Mouse (Mus musculus) lung, adult 18-20 months (tissue): ENCODE data around the gene Mark1.

ENCODE experiments used
- DNase-seq, 2 experiments: peaks; one replicate each; pipeline ENCODE4 v3.0.0; 2022; ENCODE audit warnings: mixed read lengths in 2 of 2

Gene Mark1

DNA sequence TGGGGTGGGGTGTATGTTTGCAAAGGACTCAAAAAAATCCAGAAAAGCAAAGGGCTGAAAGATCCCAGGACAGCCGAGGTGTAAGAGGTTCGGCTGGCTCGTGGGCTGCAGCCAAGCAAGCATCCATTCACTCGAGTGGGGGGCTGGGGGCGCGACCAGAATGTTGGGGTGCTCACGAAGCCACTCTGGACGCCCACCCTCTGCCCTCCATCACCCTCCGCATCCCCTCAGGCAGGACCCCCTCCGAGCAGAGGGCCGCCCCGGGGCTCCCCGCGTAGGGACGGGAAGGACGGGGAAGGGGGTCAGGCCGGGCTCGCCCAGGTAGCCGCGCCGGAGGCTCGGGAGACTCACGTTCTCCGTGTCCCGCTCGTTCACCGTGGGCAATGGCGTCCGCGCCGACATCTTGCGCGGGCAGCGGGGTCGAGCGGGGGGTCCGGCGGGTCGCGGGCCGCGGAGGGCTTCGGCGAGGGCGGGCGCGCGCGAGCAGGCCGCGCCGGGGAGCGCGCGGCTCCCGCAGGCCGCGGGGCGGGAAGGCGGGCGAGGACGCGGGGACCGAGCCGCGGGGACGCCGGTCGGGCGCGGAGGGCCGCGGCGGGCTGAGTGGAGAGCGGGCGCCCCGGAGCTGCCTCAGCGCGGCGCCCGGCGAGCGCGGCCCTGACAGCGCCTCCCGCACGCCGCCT lies at the start of gene Mark1:
TSS of gene Mark1 (minus strand) at position 500 of the 680 bp plus-strand sequence.
- DNase-seq: peak in 1 of 2 experiments; percentile 3

DNA sequence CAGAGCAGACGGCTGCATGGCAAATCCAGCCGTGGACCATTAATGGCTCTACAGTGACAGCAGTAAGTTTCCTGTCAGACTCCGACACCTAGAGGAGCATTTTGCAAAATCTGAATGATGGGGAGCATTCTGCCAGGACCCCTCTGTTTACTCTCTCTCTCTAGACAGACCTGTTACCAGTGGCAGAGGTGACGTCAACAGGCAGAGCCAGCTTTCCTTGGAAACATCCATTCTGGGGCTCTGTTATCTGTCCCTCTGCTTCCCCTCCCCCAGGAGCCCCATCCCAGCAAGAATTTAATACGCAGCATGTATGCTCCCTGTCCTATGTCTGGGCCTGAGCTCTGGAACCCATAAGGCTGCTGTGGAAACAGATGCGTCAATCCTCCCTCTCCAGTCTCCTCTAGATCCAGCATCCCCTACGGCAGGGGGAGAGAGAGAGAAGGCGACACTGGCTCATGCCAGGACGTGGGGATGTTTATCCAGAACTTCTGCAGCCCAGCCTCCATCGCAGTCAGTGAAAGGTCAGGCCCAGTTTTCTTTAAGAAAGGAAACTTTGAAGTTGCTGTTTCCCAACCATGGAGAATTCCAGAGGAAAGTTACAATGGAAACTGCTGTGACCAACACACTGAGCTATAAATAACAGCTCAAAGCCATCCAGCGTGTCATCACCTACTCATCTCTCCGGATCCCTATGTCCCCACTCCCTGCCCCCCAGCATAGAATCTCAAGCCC lies 48.3 kb upstream of the Mark1 start:
- no peak for DNase-seq

DNA sequence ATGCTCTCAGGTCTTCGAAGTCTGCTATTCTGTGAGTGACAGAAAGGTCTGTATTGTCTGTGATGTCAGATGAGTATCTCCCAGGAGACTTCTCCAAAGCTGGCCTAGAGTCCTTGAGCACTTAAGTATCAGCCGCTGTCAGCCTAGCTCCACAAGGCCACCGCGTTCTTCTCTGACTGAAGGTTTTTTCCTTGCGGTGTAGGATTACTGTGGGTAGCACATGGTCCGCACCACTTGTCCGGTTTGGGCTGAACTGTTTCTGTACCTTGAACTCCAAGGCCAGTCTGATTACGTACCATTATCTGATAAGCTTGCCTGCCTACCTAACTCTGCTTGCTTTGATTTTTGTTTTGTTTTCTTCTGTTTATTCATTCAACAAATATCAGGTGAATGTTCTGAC lies 47.1 kb upstream of the Mark1 start:
- DNase-seq: no peak

DNA sequence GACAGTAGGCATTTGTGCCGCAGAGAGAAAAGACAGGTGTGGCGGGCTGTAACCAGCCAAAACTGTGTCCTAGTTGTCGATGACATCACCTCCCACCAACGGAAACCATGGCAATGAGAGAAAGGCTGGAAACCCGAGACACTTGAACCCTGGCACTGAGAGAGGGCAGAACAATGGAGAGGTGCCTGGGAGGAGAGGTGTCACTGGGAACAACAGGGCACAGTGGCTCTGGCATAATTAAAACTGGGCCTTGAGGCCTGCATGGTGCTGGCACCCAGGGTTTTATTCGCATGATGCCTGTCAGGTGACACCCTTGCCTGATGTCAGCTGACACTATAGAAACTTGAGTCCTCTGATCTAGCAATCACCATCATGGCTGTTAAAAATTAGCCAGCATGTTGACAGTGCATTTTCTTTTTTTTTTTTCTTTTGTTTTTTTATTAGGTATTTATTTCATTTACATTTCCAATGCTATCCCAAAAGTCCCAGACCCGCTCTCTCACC lies 38.9 kb upstream of the Mark1 start:
- no peak for DNase-seq

DNA sequence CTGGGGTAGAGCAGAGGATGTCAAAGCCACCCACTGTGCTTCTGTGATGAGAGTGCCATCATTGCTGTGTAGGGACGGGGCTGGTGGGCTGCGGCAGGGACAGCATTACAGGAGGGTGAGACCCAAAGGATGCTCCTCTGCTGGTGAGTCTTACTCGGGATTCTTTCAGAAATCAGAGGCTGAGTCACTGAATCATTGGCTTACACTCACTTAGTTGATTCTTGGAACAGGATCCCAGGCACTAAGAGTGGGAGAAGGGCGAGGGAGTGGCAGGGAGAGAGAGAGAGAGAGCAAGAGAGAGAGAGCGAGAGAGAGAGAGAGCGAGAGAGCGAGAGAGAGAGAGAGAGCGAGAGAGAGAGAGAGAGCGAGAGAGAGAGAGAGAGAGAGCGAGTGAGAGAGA lies 31.2 kb upstream of the Mark1 start:
- DNase-seq: no peak

DNA sequence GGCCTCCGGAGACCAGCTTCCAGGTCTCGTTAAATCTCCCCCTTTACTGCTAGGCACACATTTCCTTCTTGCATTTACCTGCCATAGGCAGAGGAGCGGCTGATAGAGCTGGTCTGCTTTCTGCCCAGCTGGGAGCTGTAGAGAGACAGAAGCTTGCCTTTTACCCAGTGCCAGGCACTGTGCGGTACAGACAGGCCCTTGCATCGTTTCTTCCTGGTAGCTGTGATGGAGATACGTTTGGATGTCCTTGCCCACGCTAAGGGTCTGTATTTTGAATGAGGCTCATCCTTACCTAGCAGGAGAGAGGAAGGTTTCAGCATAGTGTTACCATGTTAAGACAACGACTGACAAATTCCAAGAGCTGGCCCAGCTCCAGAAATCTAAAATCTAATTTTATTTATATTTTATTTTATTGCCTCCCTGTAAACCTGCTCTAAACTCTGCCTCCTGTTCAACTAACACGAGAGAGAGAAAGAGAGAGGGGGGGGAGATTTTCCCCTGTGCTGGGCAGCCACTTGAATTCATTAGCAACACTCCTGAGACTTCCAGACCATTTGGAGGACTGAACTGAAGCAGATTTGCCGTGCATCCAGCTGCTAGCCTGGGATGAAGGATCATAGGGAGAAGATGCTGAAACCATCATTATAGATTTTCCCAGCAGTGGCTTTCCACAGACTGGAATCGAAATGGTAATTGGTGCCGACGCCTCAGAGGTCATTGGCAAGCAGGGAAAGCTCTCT lies 21.2 kb upstream of the Mark1 start:
- DNase-seq: no peak

DNA sequence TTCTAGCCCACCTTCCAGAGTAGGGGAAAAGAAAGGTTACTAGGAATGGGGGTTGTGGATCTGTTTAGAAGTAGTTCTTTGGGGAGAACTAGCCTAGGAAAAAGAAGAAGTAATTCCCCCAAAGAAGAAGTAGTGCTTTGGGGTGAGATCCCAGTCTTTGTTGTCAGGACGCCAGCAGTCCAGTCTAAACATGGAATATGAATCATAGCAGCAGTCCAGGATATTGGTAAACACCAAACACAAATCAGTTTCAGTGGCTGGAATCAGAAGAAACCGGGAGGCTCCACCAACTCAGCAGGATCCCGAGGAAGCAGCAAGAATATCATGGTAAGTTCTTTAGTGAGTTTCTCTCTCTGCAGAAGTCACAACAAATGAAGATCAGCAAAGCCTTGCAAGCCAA lies 13.2 kb upstream of the Mark1 start:
- no peak for DNase-seq

DNA sequence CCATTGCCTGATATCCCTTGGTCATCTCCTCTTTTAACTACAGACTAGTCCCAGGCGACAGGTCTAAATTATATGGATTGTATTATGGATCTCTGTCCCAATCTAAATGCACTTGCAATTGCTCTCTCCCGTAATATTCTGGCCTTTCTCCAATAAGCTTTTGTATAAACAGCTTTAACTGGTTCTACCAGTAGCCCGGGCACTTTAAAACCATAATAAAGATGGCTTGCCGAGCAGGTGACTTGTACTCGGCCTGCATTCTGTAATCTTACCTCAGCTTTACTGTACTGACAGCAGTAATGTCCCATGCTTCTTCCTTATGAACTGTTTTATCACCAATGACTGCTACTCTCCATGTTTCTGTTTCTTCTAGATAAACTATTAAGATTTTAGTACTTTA lies 7.7 kb upstream of the Mark1 start:
- peak in 1 of 2 experiments; percentile 23 for DNase-seq

DNA sequence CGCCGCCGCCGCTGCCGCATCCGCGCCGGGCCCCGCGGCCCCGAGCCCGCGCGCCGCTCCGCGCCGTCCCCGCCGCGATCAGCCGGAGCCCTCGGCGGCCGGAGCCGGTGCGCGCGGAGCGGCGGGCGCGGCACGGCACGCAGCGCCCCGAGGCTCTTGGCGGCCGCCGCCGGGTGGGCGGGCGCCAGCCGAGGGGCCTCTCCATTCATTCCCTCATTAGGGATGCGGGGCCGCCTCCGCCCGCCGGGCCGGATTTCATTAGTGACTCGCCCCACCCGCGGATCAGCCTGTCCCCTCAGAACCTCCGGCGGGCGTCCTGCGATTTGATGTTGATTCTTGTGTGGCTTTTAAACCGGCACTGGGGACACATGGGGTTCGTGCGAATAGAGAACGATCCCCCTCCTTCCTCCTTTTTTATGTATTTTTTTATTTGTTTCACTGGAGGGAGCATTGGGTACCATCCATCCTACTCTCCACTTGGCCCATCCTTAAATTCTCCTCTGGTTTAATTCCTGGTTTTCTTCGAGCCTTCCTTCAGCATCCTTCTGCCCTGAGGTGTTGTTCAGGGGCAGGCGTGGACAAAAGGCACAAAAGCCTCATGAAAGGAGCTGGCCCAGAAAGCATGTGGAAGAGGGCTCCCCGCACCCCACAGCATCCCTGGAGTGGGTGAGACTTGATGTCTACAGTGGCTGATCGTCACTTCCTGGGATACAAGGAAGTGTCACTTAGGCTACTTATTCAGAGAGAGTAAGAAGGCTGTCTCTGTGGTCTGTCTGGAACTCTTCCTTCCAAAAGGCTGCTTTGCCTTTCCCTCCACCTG lies 620 bp upstream of the Mark1 start:
- peak in 1 of 2 experiments; percentile 10 for DNase-seq

DNA sequence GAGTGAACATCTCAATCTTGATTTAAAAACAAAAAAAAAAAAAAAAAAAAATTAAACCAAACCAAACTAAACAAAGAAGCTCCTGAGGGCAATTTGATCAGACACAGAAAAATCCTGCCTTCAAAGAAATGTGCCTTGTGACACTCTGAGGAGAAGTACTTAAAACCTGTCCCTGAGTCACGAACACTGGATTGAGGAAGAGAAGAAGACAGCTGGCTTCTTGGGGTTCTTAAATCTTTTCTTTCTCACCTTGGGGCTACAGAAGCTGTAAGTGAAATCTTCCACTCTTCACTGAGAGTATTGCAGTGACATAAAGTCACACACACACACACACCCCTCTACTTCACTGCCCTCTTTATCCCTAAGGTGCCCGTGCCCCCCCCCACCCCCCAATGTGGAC lies 739 bp downstream of the Mark1 start:
- DNase-seq: no peak

DNA sequence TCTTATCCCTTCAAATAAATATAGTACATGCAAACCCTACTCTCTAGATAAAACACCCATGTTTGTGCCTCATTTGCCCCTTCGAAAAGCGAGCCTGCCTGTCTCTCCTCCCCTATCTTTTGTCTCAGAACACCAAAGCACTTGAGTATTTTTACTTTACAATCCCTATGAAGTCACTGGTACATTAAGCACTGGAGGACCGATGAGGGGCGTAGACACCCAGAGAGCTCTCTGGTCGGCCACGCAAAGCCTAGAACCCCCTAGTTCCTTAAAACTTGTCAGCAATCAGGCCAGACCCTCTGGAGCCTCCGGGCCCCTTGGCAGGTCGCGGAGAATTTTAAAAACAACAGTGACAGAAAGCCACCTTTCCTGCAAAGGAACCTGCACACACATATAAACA lies 1.2 kb downstream of the Mark1 start:
- DNase-seq: no peak

DNA sequence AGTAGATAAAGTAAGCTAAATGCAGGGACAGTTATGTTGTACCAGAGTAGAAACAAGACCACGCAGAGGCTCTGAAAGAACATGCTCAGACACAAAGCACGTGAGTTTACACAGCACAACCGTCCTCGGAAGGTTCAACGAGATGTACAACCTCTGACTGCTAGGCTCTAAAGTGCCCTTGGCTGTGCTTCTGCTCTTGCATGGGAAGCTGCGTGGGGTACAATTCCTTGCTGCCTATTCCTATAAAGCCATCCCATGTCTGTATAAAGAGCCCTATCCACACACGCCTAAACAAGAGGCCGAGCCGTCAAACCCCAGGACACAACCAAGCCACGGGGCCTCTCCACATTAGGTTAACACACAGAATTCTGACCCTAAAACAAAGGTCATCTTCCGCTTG lies 1.9 kb downstream of the Mark1 start:
- no peak for DNase-seq

DNA sequence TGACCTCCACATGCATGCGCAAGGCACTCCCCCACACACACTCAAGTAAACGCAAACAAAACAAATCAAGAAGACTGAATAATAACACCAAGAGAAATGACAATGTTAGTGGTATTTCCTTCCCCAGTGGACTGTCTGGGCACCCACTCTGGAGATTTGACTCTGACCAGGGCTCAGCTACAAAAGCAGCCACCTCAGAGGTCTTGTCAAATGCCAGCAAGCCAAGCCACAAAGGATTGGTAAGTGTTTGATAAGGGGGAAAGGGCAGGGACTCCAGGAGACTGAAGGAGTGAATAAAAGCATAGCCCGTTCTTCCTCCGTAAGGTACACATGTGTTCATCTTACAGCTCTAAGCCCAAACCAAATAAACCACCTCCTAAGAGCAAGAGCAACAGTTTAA lies 4.0 kb downstream of the Mark1 start:
- DNase-seq: peak in 1 of 2 experiments; percentile 15

DNA sequence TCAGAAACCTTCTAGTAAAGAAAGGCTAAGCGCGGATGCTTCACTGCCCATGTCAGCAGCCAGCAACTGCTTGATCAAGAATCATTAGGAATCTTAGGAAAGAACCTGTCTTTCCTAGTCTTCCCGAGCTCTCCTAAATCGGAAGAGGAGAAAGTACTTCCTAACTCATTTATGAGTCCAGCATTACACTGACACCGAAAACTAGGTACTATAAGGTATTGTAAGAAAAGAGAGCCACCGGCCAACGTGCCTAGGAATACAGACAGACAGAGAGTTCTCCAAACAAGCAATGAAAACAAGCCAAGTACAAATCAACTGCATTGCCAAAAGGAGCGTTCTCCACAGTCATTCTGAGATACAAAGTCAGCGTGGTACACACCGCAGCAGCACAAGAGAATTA lies 8.2 kb downstream of the Mark1 start:
- DNase-seq: no peak

DNA sequence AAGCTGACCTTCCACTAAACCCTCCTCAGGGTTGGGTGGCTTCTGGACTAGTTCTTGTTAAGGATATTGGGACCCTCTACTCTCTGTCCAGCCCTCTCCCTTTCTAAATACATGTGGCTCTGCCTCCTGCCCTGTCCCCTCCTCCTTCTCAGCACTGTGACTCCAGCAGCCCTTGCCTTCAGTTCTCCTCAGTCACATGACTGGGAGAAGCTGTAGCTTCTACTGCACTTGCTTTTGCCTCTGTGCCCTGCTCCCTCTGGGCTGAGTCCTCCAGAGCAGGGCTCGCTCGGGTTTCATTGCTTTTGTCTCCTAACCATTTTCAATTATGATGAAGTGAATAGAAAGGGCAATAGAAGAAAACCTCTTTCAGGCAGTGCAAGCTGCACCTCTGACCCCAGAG lies 12.6 kb downstream of the Mark1 start:
- no peak for DNase-seq

DNA sequence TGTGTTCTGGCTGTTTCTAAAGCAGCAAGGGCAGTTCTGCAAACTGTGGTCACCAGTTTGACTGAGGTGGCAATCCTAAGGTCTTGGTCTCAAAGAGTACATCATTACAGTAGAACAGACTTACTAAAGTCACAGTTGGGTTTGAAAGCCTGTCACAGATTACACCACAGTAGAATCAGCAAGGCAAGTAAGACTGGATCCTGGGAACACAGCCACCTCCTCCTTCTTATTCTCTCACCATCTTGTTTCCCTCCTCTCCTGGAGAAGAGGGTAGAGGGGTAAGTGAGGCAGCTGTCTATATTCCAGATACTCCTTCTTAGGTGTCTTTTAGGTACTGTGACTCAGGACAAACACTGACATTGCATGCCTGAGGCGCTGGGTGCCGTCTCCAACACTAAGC lies 14.6 kb downstream of the Mark1 start:
- DNase-seq: no peak

DNA sequence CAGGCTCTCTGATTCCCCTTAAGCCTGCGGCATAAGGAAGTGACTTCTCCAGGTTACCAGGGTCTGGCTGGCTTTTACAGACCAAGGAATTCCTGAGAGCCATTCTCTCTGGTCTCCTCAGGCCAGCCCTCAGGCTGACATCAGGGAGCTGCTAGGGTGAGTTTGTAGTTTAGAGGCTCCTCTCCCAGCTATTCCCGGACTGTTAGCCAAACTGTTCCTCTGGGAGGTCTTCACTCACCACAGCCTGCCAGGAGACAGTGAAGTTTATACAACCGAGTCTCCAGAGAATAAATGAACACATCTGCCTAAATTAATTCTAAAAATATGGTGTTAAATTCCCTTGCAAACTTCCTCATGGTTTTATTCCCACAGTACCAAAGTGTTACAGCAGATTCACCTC lies 15.6 kb downstream of the Mark1 start:
- no peak for DNase-seq

DNA sequence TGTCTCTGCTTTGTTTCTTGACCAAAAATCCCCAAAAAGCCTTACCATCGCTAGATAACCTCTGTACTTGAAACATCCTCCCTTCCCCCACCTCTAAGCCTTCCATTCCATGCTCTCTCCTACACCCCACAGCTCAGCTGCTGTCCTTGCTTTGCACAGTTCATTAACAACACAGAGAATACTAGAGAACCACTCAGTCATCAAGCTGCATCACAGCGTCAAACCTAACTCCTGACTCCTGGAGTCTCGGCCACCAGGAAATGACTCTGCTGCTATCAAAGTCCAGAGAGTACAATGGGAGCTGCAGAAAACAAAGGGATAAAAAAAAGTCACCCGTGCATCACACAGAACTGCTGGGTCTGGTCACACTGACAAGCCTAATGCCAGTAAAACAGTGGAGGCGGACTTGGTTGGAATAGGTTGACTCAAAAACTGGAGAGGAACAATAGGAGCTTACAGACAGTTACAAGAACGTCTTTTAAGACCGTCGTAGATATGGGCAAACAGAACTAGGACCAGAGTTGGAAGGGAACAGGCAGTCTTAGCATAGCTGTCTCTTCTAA lies 27.1 kb downstream of the Mark1 start:
- DNase-seq: no peak

DNA sequence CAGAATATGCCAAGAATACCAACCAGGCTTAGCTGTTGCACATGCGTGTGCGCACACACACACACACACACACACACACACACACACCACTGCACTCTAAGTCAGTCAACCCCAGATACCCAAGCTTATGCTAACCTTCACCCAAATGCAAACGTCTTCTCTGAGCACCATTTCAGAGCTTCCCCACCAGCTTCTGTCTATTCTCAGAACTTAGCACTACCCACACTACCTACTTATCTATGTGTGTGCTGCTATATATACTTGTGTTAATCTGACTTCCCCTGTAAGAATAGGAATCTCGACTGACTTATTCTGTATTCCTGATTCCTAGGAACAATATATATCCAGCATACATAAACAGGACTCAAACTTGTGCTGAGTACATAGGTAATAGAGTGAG lies 30.0 kb downstream of the Mark1 start:
- no peak for DNase-seq

DNA sequence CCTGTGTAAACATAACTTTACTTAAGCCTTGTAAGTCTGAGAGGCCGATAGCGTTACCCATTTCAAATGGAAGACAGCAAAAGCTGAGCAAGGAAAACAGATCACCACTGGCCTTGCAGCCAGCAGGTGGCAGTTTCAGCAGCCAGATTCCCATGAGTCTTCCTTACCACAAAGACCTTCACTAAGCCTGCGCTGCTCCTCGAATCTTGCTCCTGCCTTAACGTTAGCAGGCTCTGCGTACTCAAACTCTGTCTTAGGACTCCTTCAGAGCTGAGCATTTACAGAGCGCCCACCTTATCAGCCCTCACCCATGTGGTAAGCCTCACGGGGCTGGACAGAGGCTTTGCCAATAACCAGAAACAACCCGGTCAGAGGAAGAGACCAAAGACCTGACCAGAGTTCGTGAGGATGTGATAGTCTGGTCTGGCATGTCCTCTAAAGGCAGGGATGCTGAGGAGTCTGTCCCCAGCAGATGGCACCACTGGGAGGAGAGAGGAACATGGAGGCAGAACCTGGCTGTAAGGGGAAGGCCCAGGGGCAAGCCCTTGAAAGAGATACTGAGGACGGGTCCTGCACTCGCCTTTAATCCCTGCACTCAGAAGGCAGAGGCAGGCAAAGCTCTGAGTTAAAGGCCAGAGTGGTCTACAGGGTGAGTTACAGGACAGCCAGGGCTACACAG lies 33.5 kb downstream of the Mark1 start:
- peak; percentile 19 to 26 for DNase-seq

DNA sequence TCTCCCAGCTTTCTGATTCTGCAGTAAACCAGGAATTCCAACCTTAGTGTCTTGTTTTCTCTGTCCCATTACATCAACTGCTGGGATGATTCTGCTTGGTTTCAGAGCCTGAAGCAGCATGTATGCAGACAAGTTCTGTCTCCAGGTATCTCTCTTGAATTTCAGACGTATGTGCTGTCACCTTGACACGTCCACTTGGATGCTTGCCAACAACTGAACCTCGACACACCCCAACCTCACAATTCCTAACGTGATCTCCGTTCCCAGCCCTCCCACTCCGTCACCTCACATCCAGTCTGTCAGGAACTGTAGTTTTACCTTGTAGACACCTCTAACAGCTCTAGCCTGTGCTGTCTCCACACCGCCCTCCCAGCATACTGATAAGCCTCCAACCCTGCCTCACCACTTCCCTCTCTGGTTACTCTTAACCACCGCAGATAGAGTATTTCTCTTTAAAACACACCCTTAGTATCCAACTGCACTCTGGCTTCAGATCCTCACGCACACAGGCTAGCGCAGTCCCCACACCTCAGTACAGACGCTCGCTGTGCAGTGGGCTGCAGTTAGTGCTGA lies 36.2 kb downstream of the Mark1 start:
- DNase-seq: no peak

DNA sequence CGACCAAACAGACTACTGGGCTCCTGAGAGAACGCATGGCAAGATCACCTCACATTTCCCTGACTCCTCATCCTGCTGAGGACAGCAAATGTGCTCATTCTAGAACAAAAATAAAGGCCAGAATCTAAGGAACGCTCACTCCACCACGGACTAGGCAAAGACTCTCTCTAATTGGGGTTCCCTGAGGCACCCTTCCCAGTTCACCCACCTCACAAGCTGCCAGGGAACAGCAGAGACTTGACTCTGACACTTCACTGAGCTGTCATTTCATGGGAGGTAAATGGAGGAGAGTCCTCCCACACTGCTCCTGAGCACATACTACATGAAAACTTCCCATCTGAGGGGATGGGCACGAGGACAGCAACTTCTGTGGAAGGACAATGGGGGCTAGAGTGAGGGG lies 37.5 kb downstream of the Mark1 start:
- DNase-seq: no peak
